Mouse (Mus musculus) R1 (cell line): ENCODE measurements around the gene Mef2b.

Source experiments
- DNase-seq: peaks from one replicate; pipeline ENCODE4 v3.0.0-alpha.2; 2018; ENCODE audit warnings: low read depth, low spot score

Gene Mef2b

GRCm38 (mm10) chr8:70134086-70134485 is 5.4 kb upstream of the Mef2b start:
- DNase-seq = no peak

- no peak for DNase-seq
Measured at GRCm38 (mm10) chr8:70134931-70135330, 4.6 kb upstream of the Mef2b start.

- DNase-seq = no peak
Measured at GRCm38 (mm10) chr8:70136591-70136990, 2.9 kb upstream of the Mef2b start.

- no peak for DNase-seq
Measured at GRCm38 (mm10) chr8:70137890-70138289, 1.6 kb upstream of the Mef2b start.

- DNase-seq = no peak
Measured at GRCm38 (mm10) chr8:70139981-70140380, 470 bp downstream of the Mef2b start.

- DNase-seq = no peak
Measured at GRCm38 (mm10) chr8:70147678-70148607, 8.4 kb downstream of the Mef2b start.

- DNase-seq = no peak
Measured at GRCm38 (mm10) chr8:70150158-70150557, 10.6 kb downstream of the Mef2b start.

GRCm38 (mm10) chr8:70152537-70153257 is 13.2 kb downstream of the Mef2b start:
- peak; percentile 93 for DNase-seq

GRCm38 (mm10) chr8:70157240-70157800 is 17.8 kb downstream of the Mef2b start:
- no peak for DNase-seq

GRCm38 (mm10) chr8:70158069-70158853 is 18.8 kb downstream of the Mef2b start:
- DNase-seq = peak; percentile 82

- no peak for DNase-seq
Measured at GRCm38 (mm10) chr8:70159211-70159610, 19.7 kb downstream of the Mef2b start.

GRCm38 (mm10) chr8:70160015-70160414 is 20.5 kb downstream of the Mef2b start:
- DNase-seq = no peak

GRCm38 (mm10) chr8:70163316-70163715 is 23.8 kb downstream of the Mef2b start:
- DNase-seq = no peak

GRCm38 (mm10) chr8:70166504-70167110 is 27.1 kb downstream of the Mef2b start:
- peak; percentile 75 for DNase-seq

- no peak for DNase-seq
Measured at GRCm38 (mm10) chr8:70170116-70170515, 30.6 kb downstream of the Mef2b start.

- no peak for DNase-seq
Measured at GRCm38 (mm10) chr8:70170748-70171147, 31.2 kb downstream of the Mef2b start.

- no peak for DNase-seq
Measured at GRCm38 (mm10) chr8:70171240-70171639, 31.7 kb downstream of the Mef2b start.

GRCm38 (mm10) chr8:70172043-70172681 is 32.7 kb downstream of the Mef2b start, which contains the start of gene Tmem161a:
TSS of gene Tmem161a (plus strand) at chr8:70172356.
- peak; percentile 97 for DNase-seq

GRCm38 (mm10) chr8:70173320-70173719 is 33.8 kb downstream of the Mef2b start:
- DNase-seq = no peak

- no peak for DNase-seq
Measured at GRCm38 (mm10) chr8:70174079-70174478, 34.6 kb downstream of the Mef2b start.

GRCm38 (mm10) chr8:70178231-70178630 is 38.7 kb downstream of the Mef2b start:
- DNase-seq = no peak
